ENCODE assay signal across 39 mouse cellular contexts in genomic region chr1:175677459-175677858, GRCm38 (mm10). TPM values are rescaled to one million over a fixed set of nuclear protein-coding genes. Genes with fewer than 3 reads are reported as not detected.
"Had no signal": no experiment of that assay in that cellular context is flagged by ENCODE, and none has a peak within 500 bp of the region (broad histone marks: within the 10 kb centered on the region; RNA-seq: fewer than 3 reads in every experiment).

No protein-coding gene starts in this region.

- H3K9ac ChIP-seq: heart, embryonic 12.5 days; hindbrain, embryonic 12.5 days; hindbrain, embryonic 14.5 days; limb, embryonic 12.5 days; liver, embryonic 13.5 days; liver, embryonic 15.5 days had no signal

- H3K27ac ChIP-seq: gastrocnemius, adult 2 months; heart, embryonic 10.5 days; hindbrain, embryonic 10.5 days; hindbrain, embryonic 12.5 days; hindbrain, embryonic 14.5 days; layer of hippocampus, adult 2 months; limb, embryonic 12.5 days; liver, embryonic 13.5 days; liver, embryonic 15.5 days had no signal

- H3K36me3 ChIP-seq: heart, embryonic 10.5 days; hindbrain, embryonic 12.5 days; liver, embryonic 13.5 days; liver, embryonic 15.5 days had no signal

- ATAC-seq: hindbrain, embryonic 16.5 days; inflammation-experienced regulatory T-cells, adult 6 months had no signal

- H3K4me1 ChIP-seq: heart, embryonic 10.5 days; heart, embryonic 12.5 days; hindbrain, embryonic 10.5 days; hindbrain, embryonic 12.5 days; limb, embryonic 12.5 days; liver, embryonic 13.5 days; liver, embryonic 15.5 days had no signal

- H3K27me3 ChIP-seq: heart, embryonic 12.5 days; hindbrain, embryonic 12.5 days; limb, embryonic 12.5 days; liver, embryonic 13.5 days; liver, embryonic 15.5 days had no signal

- H3K4me3 ChIP-seq: gastrocnemius, adult 2 months; heart, embryonic 10.5 days; heart, embryonic 12.5 days; hindbrain, embryonic 10.5 days; hindbrain, embryonic 12.5 days; layer of hippocampus, adult 2 months; limb, embryonic 12.5 days; liver, embryonic 13.5 days; liver, embryonic 15.5 days had no signal

- H3K4me2 ChIP-seq: heart, embryonic 12.5 days; hindbrain, embryonic 12.5 days; hindbrain, embryonic 14.5 days; limb, embryonic 12.5 days; liver, embryonic 11.5 days; liver, embryonic 13.5 days; liver, embryonic 15.5 days had no signal

- H3K9me3 ChIP-seq: heart, embryonic 10.5 days; heart, embryonic 12.5 days; hindbrain, embryonic 10.5 days; hindbrain, embryonic 12.5 days; limb, embryonic 12.5 days; liver, embryonic 13.5 days; liver, embryonic 15.5 days had no signal

- DNase-seq: gastrocnemius, adult 2 months; gastrocnemius, postnatal 10 days; gastrocnemius, postnatal 25 days; heart, adult 18-20 months; heart, postnatal 10 days; heart, postnatal 4 days; kidney, adult 11 months; kidney, adult 8-10 months; kidney, postnatal 10 days; kidney, postnatal 25 days; kidney, postnatal 4 days; left cerebral cortex, postnatal 4 days; liver; liver, embryonic 13.5 days had no signal

RNA-seq across cellular contexts. Expression of gene Opn3, which starts 15.1 kb away (rescaled TPM):
- polyA plus RNA-seq: inflammation-experienced regulatory T-cells, adult 6 months had no signal

RNA-seq across cellular contexts. Expression of gene Wdr64, which starts 20.9 kb away (rescaled TPM):
- total RNA-seq: gastrocnemius, adult 2 months; gastrocnemius, postnatal 10 days; gastrocnemius, postnatal 25 days; gastrocnemius, postnatal 4 days; granulocyte monocyte progenitor cell, adult 5-6 weeks; heart, adult 18-20 months; heart, adult 8-10 months; heart, postnatal 10 days; heart, postnatal 25 days; heart, postnatal 4 days; layer of hippocampus, adult 2 months; layer of hippocampus, postnatal 10 days; layer of hippocampus, postnatal 25 days; left cerebral cortex, adult 8-10 months; left cerebral cortex, postnatal 10 days; left cerebral cortex, postnatal 25 days; left cerebral cortex, postnatal 4 days had no signal
- polyA plus RNA-seq: heart, embryonic 10.5 days; heart, embryonic 12.5 days; heart, embryonic 14.5 days; heart, embryonic 16.5 days; hindbrain, embryonic 10.5 days; hindbrain, embryonic 12.5 days; hindbrain, embryonic 14.5 days; hindbrain, embryonic 16.5 days; inflammation-experienced regulatory T-cells, adult 6 months; kidney, embryonic 14.5 days; kidney, embryonic 16.5 days; limb, embryonic 12.5 days; limb, embryonic 14.5 days; liver, embryonic 11.5 days; liver, embryonic 13.5 days; liver, embryonic 15.5 days had no signal

RNA-seq across cellular contexts. Expression of gene Kmo, which starts 57.3 kb away (rescaled TPM):
- total RNA-seq: heart, postnatal 4 days; layer of hippocampus, postnatal 10 days; layer of hippocampus, postnatal 25 days; left cerebral cortex, postnatal 10 days; left cerebral cortex, postnatal 25 days had no signal
- polyA plus RNA-seq: hindbrain, embryonic 12.5 days; kidney, embryonic 14.5 days had no signal
